8 mouse cellular contexts compared by ENCODE assay signal in genomic region chr7:35234361-35235245, GRCm38 (mm10). TPM values are rescaled to one million over a fixed set of nuclear protein-coding genes. Genes with fewer than 3 reads are reported as not detected.
DNase-seq lines count a peak whose midpoint lies in the region; ATAC-seq and TF ChIP-seq lines count a peak whose summit lies in the region.

No protein-coding gene starts in this region.

- peak overlapping the region; percentile 53 for H3K4me2 ChIP-seq in lung, postnatal 0 days (replicated peaks; ENCODE audit: low read depth, low read length)

- H3K4me1 ChIP-seq in hindbrain, embryonic 10.5 days (replicated peaks): peaks cover 8% of the 10 kb centered on the region
- H3K4me1 ChIP-seq in lung, postnatal 0 days (ENCODE audit: insufficient read depth, low read depth, low read length): no peaks in the 10 kb centered on the region

- peak; percentile 87 for ATAC-seq in frontal cortex, adult (ENCODE audit: low TSS enrichment)
- peak; percentile 96 for ATAC-seq in lung, postnatal 0 days

- TF ChIP-seq CTCF in lung, postnatal 0 days (IDR thresholded peaks at IDR 0.05): no peak

- H3K9me3 ChIP-seq in hindbrain, embryonic 10.5 days: peaks cover 3% of the 10 kb centered on the region; the same call in 1 of the 2 replicates
- peaks cover 4% of the 10 kb centered on the region; the same call in 1 of the 2 replicates for H3K9me3 ChIP-seq in lung, postnatal 0 days (ENCODE audit: low read length)

- peak overlapping the region; percentile 87 for H3K27ac ChIP-seq in hindbrain, embryonic 10.5 days
- H3K27ac ChIP-seq in lung, postnatal 0 days (ENCODE audit: low read length): peak overlapping the region; percentile 87

- DNase-seq in MN1 (ENCODE audit: low spot score): peak; percentile 96
- peak; percentile 99 for DNase-seq in cerebellum, adult 9-10 months
- peak; percentile 100 for DNase-seq in hindbrain, embryonic 10.5 days (ENCODE audit: low spot score)
- DNase-seq in layer of hippocampus, adult 9-11 months: peak; percentile 97
- peak; percentile 98 for DNase-seq in lung, postnatal 0 days (ENCODE audit: low spot score)
- DNase-seq in ovary, postnatal 14 days (ENCODE audit: low spot score): peak; percentile 99
- peak; percentile 98 for DNase-seq in thymus, postnatal 14 days

- H3K27me3 ChIP-seq in hindbrain, embryonic 10.5 days (ENCODE audit: insufficient read depth, poor library complexity, severe bottlenecking): no peaks in the 10 kb centered on the region
- no peaks in the 10 kb centered on the region for H3K27me3 ChIP-seq in lung, postnatal 0 days (replicated peaks; ENCODE audit: insufficient read depth, low read length)

- no peak for TF ChIP-seq EP300 in lung, postnatal 0 days (IDR thresholded peaks at IDR 0.05)

- WGBS in hindbrain, embryonic 10.5 days: under 1% methylated on average over 45 of the region's 45 CpGs
- under 1% methylated on average over 45 of the region's 45 CpGs for WGBS in lung, postnatal 0 days

- no peak overlapping the region for H3K9ac ChIP-seq in lung, postnatal 0 days (replicated peaks; ENCODE audit: low read depth)

- no peaks in the 10 kb centered on the region for H3K36me3 ChIP-seq in hindbrain, embryonic 10.5 days
- no peaks in the 10 kb centered on the region for H3K36me3 ChIP-seq in lung, postnatal 0 days (ENCODE audit: insufficient read depth, low read length)

- peak overlapping the region; percentile 70 for H3K4me3 ChIP-seq in hindbrain, embryonic 10.5 days
- H3K4me3 ChIP-seq in lung, postnatal 0 days (ENCODE audit: low read depth, low read length): peak overlapping the region; percentile 54

RNA-seq across cellular contexts. Expression of gene Lrp3, which starts 19.3 kb away (rescaled TPM):
- 13.1 and 13.7 TPM in 2 replicates for polyA plus RNA-seq in hindbrain, embryonic 10.5 days (2016; fragmentation: Nextera tagmentation; extraction: Ambion mirVana)
- polyA plus RNA-seq in lung, postnatal 0 days (2015; fragmentation: Nextera tagmentation; extraction: Ambion mirVana): 6.6 and 8.5 TPM in 2 replicates

RNA-seq across cellular contexts. Expression of gene Slc7a10, which starts 48.4 kb away (rescaled TPM):
- 0.56 and 0.80 TPM in 2 replicates for polyA plus RNA-seq in hindbrain, embryonic 10.5 days (2016; fragmentation: Nextera tagmentation; extraction: Ambion mirVana)
- 20.1 and 21.7 TPM in 2 replicates for polyA plus RNA-seq in lung, postnatal 0 days (2015; fragmentation: Nextera tagmentation; extraction: Ambion mirVana)

Comparison
In these comparisons a context has a peak if more than half of its experiments do, and no peak if none do; other contexts are left out.
1. Peak in every context shown above with its lines: DNase-seq, ATAC-seq, H3K4me3 ChIP-seq and H3K27ac ChIP-seq.
2. RNA of gene Slc7a10, which starts 48.4 kb away (polyA plus RNA-seq): 20.1 to 21.7 TPM in lung, postnatal 0 days; 0.56 to 0.80 TPM in hindbrain, embryonic 10.5 days; every median in the first group is over 10 times any median in the second.